Mouse (Mus musculus) stomach, embryonic 14.5 days (tissue): ENCODE measurements around the gene Mdm1. TPM values are rescaled to one million over a fixed set of nuclear protein-coding genes. Genes with fewer than 3 reads are reported as not detected.

Source experiments
- ATAC-seq: fragments of 200-750 bp; cut with Nextera tagmentation; 2 replicates; pipeline ENCODE4 v1.8.0; 2017; ENCODE audit warnings: low read depth, moderate TSS enrichment; ENCODE audit not compliant: insufficient number of reproducible peaks, insufficient read depth, low FRiP score
- H3K27ac ChIP-seq: fragments of 300-500 bp; sonication (generic); 2 replicates; pipeline ENCODE4 v1.5.1; 2014; ENCODE audit warnings: mild to moderate bottlenecking, low read length, moderate library complexity, mixed read lengths
- H3K27me3 ChIP-seq: fragments of 300-500 bp; sonication (generic); 2 replicates; pipeline ENCODE4 v1.6.1; 2014; ENCODE audit warnings: low read length, control low read depth, mixed read lengths; ENCODE audit not compliant: control insufficient read depth, insufficient read depth
- H3K36me3 ChIP-seq: fragments of 300-500 bp; sonication (generic); 2 replicates; pipeline ENCODE4 v1.6.1; 2014; ENCODE audit warnings: mild to moderate bottlenecking, control low read depth, low read length, moderate library complexity, mixed read lengths; ENCODE audit not compliant: control insufficient read depth, insufficient read depth
- H3K4me1 ChIP-seq: fragments of 300-500 bp; sonication (generic); 2 replicates; pipeline ENCODE4 v1.6.1; 2014; ENCODE audit warnings: low read length, control low read depth, mixed read lengths; ENCODE audit not compliant: control insufficient read depth, insufficient read depth
- H3K4me2 ChIP-seq: fragments of 300-500 bp; sonication (generic); replicated peaks from 2 replicates; pipeline ENCODE4 v1.6.1; 2014; ENCODE audit warnings: low read depth, low read length, control low read depth
- H3K4me3 ChIP-seq: fragments of 300-500 bp; sonication (generic); 2 replicates; pipeline ENCODE4 v1.5.1; 2014; ENCODE audit warnings: low read depth, low read length, control low read depth
- H3K9ac ChIP-seq: fragments of 300-500 bp; sonication (generic); replicated peaks from 2 replicates; pipeline ENCODE4 v1.6.1; 2014; ENCODE audit warnings: low read depth, mild to moderate bottlenecking, control low read depth, low read length, moderate library complexity, mixed read lengths
- H3K9me3 ChIP-seq: fragments of 300-500 bp; sonication (generic); 2 replicates; pipeline ENCODE4 v1.6.1; 2016; ENCODE audit warnings: low read depth, low read length, control low read depth; ENCODE audit not compliant: control insufficient read depth
- WGBS: fragments of 180-500 bp; shearing (Covaris S2); extraction: QIAGEN DNeasy Blood & Tissue Kit; methylation state at CpG from one replicate; pipeline ENCODE4 v1.1.7; 2014; 5-methylcytosine and 5-hydroxymethylcytosine counted together
- polyA plus RNA-seq: library from polyadenylated mRNA; unstranded; fragments of >200 nt; fragmentation: Nextera tagmentation; extraction: Ambion mirVana; gene quantifications from 2 replicates; pipeline ENCODE4 v1.2.1, GENCODE M21; 2014

Gene Mdm1
- polyA plus RNA-seq, 1 experiment from 2014 or later, result 20.7 TPM

- no peak for ATAC-seq
- Histone ChIP-seq H3K36me3 (no peaks in the 10 kb centered on the region), H3K4me3 (no peak overlapping the region), H3K4me2 (no peak overlapping the region), H3K27ac (no peak overlapping the region), H3K27me3 (no peaks in the 10 kb centered on the region), H3K9ac (no peak overlapping the region), H3K9me3 (no peaks in the 10 kb centered on the region), H3K4me1 (peaks cover 3% of the 10 kb centered on the region; the same call in 1 of the 2 replicates)
- 70% methylated on average over 1 of the region's 1 CpGs for WGBS
These were observed 27.3 kb upstream of the Mdm1 start for GRCm38 (mm10) chr10:118114271-118114670.

- Histone ChIP-seq H3K4me2 (no peak overlapping the region), H3K4me1 (no peaks in the 10 kb centered on the region), H3K27me3 (no peaks in the 10 kb centered on the region), H3K4me3 (no peak overlapping the region), H3K36me3 (no peaks in the 10 kb centered on the region), H3K9me3 (no peaks in the 10 kb centered on the region), H3K27ac (no peak overlapping the region), H3K9ac (no peak overlapping the region)
- no peak for ATAC-seq
- 96% methylated on average over 2 of the region's 2 CpGs for WGBS
These were observed 25.2 kb upstream of the Mdm1 start for GRCm38 (mm10) chr10:118116456-118116855.

GRCm38 (mm10) chr10:118121047-118121936 is 20.3 kb upstream of the Mdm1 start:
- Histone ChIP-seq H3K36me3 (no peaks in the 10 kb centered on the region), H3K27me3 (no peaks in the 10 kb centered on the region), H3K4me3 (no peak overlapping the region), H3K4me1 (no peaks in the 10 kb centered on the region), H3K9me3 (no peaks in the 10 kb centered on the region), H3K4me2 (peak overlapping the region; percentile 24), H3K9ac (no peak overlapping the region), H3K27ac (no peak overlapping the region)
- peak; percentile 42; the same call in 1 of the 2 replicates for ATAC-seq
- WGBS, result 43% methylated on average over 25 of the region's 25 CpGs

- no peaks in the 10 kb centered on the region for H3K9me3 ChIP-seq
- peak; percentile 49; the same call in 1 of the 2 replicates for ATAC-seq
- no peak overlapping the region for H3K27ac ChIP-seq
- no peaks in the 10 kb centered on the region for H3K4me1 ChIP-seq
- no peak overlapping the region for H3K4me3 ChIP-seq
- peak overlapping the region; percentile 24; the same call in 1 of the 2 replicates for H3K4me2 ChIP-seq
- WGBS, result 36% methylated on average over 13 of the region's 13 CpGs
- H3K36me3 ChIP-seq, result no peaks in the 10 kb centered on the region
- no peaks in the 10 kb centered on the region for H3K27me3 ChIP-seq
- no peak overlapping the region for H3K9ac ChIP-seq
These were observed 19.7 kb upstream of the Mdm1 start for GRCm38 (mm10) chr10:118121937-118122285.

GRCm38 (mm10) chr10:118122441-118123162 is 19.0 kb upstream of the Mdm1 start:
- H3K4me3 ChIP-seq, result no peak overlapping the region

GRCm38 (mm10) chr10:118125236-118125635 is 16.4 kb upstream of the Mdm1 start:
- Histone ChIP-seq H3K4me1 (no peaks in the 10 kb centered on the region), H3K27me3 (no peaks in the 10 kb centered on the region), H3K4me3 (no peak overlapping the region), H3K4me2 (no peak overlapping the region), H3K9ac (no peak overlapping the region), H3K27ac (no peak overlapping the region), H3K9me3 (no peaks in the 10 kb centered on the region), H3K36me3 (no peaks in the 10 kb centered on the region)
- WGBS, result 92% methylated on average over 7 of the region's 7 CpGs
- ATAC-seq, result no peak

More at GRCm38 (mm10) chr10:118122441-118123162, 19.0 kb upstream of the Mdm1 start:
- Histone ChIP-seq H3K9ac (no peak overlapping the region), H3K36me3 (no peaks in the 10 kb centered on the region), H3K27ac (no peak overlapping the region), H3K4me1 (no peaks in the 10 kb centered on the region), H3K27me3 (no peaks in the 10 kb centered on the region), H3K4me2 (no peak overlapping the region), H3K9me3 (no peaks in the 10 kb centered on the region)
- no peak for ATAC-seq
- WGBS, result 88% methylated on average over 11 of the region's 11 CpGs

GRCm38 (mm10) chr10:118125776-118126445 is 15.7 kb upstream of the Mdm1 start:
- no peaks in the 10 kb centered on the region for H3K9me3 ChIP-seq
- no peaks in the 10 kb centered on the region for H3K36me3 ChIP-seq
- H3K4me1 ChIP-seq, result no peaks in the 10 kb centered on the region
- H3K27me3 ChIP-seq, result no peaks in the 10 kb centered on the region
- no peak overlapping the region for H3K4me3 ChIP-seq
- no peak overlapping the region for H3K9ac ChIP-seq
- WGBS, result 78% methylated on average over 25 of the region's 25 CpGs
- H3K4me2 ChIP-seq, result no peak overlapping the region
- no peak for ATAC-seq
- H3K27ac ChIP-seq, result no peak overlapping the region

GRCm38 (mm10) chr10:118129001-118129682 is 12.5 kb upstream of the Mdm1 start:
- H3K27me3 ChIP-seq, result no peaks in the 10 kb centered on the region
- H3K36me3 ChIP-seq, result no peaks in the 10 kb centered on the region
- no peak overlapping the region for H3K4me3 ChIP-seq
- H3K9me3 ChIP-seq, result no peaks in the 10 kb centered on the region
- no peak overlapping the region for H3K27ac ChIP-seq
- WGBS, result 58% methylated on average over 20 of the region's 20 CpGs
- no peak overlapping the region for H3K9ac ChIP-seq
- H3K4me2 ChIP-seq, result no peak overlapping the region
- ATAC-seq, result no peak
- no peaks in the 10 kb centered on the region for H3K4me1 ChIP-seq
